Mouse (Mus musculus): ENCODE results near the gene Slc35e3. TPM values are rescaled to one million over a fixed set of nuclear protein-coding genes. Genes with fewer than 3 reads are reported as not detected.

Slc35e3 gene
- polyA plus RNA-seq, 2 experiments = 1.3 to 1.7 TPM

DNA sequence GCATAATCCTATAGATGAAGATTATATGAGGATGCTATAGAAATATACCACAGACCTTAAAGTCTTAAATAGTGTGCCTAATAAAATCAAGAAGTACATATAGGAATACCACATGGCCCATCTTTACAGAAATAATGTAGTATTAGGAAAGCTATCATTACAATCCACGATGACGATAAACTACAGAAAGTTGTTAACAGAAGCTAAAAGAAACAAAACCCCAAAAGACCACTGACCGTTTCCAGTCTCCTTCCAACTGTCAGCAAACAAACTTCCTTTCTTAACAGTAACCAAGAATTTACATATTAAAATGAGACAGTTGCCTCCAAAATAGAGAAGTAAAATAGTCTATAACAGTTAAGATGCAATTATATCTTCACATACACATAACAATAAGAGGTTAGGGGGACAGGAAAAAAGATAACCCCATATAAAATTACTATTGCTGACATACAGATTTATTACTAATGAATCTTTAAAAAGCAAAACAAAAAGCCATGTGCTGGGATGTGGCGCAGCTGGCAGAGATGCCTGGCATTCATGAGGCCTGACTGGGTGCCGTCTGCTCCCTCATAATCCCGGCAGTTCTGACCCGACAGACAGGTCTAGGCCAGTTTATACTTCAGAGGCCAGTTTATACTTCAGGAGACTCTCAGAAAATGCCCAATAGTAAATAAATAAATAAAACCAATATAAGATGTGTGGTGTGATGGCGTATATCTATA, 33.6 kb upstream of the Slc35e3 start:
- no peak overlapping the region for H3K27ac ChIP-seq
- no peaks in the 10 kb centered on the region for H3K9me3 ChIP-seq (ENCODE audit: control insufficient read depth, low read length)
- no peak overlapping the region for H3K9ac ChIP-seq (replicated peaks)
- ATAC-seq (ENCODE audit: insufficient read depth) (no peak), DNase-seq (ENCODE audit: low read depth in 3 of 3, low spot score in 3 of 3) (no peak)
- H3K4me1 ChIP-seq (replicated peaks; ENCODE audit: control insufficient read depth in 2 of 2, insufficient read depth in 2 of 2, low read length in 1 of 2) = no peaks in the 10 kb centered on the region
- H3K36me3 ChIP-seq (replicated peaks; ENCODE audit: control insufficient read depth, insufficient read depth, low read depth) = peaks cover 63% of the 10 kb centered on the region
- no peak overlapping the region for H3K4me3 ChIP-seq (ENCODE audit: insufficient read depth in 1 of 2, low read depth in 2 of 2, low read length in 2 of 2)
- no peaks in the 10 kb centered on the region for H3K27me3 ChIP-seq (ENCODE audit: control insufficient read depth, insufficient read depth, low read length)
- WGBS (ENCODE audit: insufficient replicate concordance) = 85% methylated on average over 8 of the region's 8 CpGs
- no peak overlapping the region for H3K4me2 ChIP-seq (ENCODE audit: low read depth)
- TF ChIP-seq EP300 (IDR thresholded peaks at IDR 0.05; ENCODE audit: low read depth) (no peak), CTCF (IDR thresholded peaks at IDR 0.05; ENCODE audit: low read depth) (no peak)

DNA sequence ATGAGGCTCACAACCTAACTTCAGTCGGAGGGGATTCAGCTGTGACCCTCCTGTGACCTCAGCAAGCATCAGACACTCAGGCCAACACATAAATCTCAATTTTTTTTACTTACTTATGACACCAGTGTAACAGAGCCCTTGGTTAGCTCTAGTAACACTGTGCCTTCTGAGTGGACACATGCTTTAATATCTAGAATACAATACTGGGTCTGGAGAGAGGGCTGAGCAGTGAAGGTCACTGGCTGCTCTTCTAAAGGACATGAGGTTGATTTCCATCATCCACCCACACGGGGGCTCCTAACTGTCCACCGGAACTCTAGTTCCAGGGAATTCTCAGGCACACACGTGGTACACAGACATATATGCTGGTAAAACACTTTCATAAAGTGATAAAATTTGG, 32.8 kb upstream of the Slc35e3 start:
- 83% methylated on average over 4 of the region's 4 CpGs for WGBS (ENCODE audit: insufficient replicate concordance)
- TF ChIP-seq CTCF (IDR thresholded peaks at IDR 0.05; ENCODE audit: low read depth) (no peak), EP300 (IDR thresholded peaks at IDR 0.05; ENCODE audit: low read depth) (no peak)

DNA sequence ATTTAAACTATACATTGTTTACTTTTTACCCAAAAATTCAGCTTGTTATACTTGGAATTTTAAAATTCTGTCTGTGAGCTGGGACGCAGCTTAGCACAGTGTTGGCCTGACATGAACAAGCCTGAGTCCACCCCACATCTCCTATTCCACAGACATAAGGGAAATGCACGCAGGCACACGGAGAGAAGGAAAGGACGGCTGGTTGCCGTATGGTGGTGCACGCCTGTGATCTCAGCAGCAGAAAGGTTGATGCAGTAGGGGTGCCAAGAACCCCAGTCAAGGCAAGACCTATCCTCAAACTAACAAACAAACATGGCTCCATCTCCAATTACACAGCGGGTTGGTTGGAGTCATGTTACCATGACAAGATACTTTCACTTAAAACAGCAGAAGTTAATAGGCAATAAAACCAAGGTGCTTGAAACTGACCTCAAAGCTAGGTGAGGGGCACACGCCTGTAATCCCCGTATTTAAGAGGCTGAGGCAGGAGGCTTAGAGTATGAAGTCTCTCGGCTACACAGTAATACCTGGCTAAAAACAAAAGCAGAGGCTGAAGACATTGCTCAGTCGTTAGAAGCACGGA, 32.3 kb upstream of the Slc35e3 start:
- Histone ChIP-seq H3K4me3 (ENCODE audit: insufficient read depth in 1 of 2, low read depth in 2 of 2, low read length in 2 of 2) (no peak overlapping the region), H3K9ac (replicated peaks) (no peak overlapping the region), H3K4me2 (ENCODE audit: low read depth) (no peak overlapping the region), H3K27ac (no peak overlapping the region), H3K27me3 (ENCODE audit: control insufficient read depth, insufficient read depth, low read length) (no peaks in the 10 kb centered on the region), H3K4me1 (replicated peaks; ENCODE audit: control insufficient read depth in 2 of 2, insufficient read depth in 2 of 2, low read length in 1 of 2) (no peaks in the 10 kb centered on the region), H3K36me3 (replicated peaks; ENCODE audit: control insufficient read depth, insufficient read depth, low read depth) (peaks cover 65% of the 10 kb centered on the region), H3K9me3 (ENCODE audit: control insufficient read depth, low read length) (no peaks in the 10 kb centered on the region)
- WGBS (ENCODE audit: insufficient replicate concordance) = 84% methylated on average over 12 of the region's 12 CpGs
- no peak for TF ChIP-seq CTCF (IDR thresholded peaks at IDR 0.05; ENCODE audit: low read depth)
- no peak for TF ChIP-seq EP300 (IDR thresholded peaks at IDR 0.05; ENCODE audit: low read depth)
- ATAC-seq (ENCODE audit: insufficient read depth) (no peak), DNase-seq (ENCODE audit: low read depth in 3 of 3, low spot score in 3 of 3) (no peak)

More for the DNA sequence above, 32.8 kb upstream of the Slc35e3 start:
- no peaks in the 10 kb centered on the region for H3K4me1 ChIP-seq (replicated peaks; ENCODE audit: control insufficient read depth in 2 of 2, insufficient read depth in 2 of 2, low read length in 1 of 2)
- peaks cover 64% of the 10 kb centered on the region for H3K36me3 ChIP-seq (replicated peaks; ENCODE audit: control insufficient read depth, insufficient read depth, low read depth)
- no peak overlapping the region for H3K4me2 ChIP-seq (ENCODE audit: low read depth)
- H3K4me3 ChIP-seq (ENCODE audit: insufficient read depth in 1 of 2, low read depth in 2 of 2, low read length in 2 of 2) = no peak overlapping the region
- no peak overlapping the region for H3K9ac ChIP-seq (replicated peaks)
- H3K9me3 ChIP-seq (ENCODE audit: control insufficient read depth, low read length) = no peaks in the 10 kb centered on the region
- DNase-seq (ENCODE audit: low read depth in 3 of 3, low spot score in 3 of 3) = no peak
- H3K27me3 ChIP-seq (ENCODE audit: control insufficient read depth, insufficient read depth, low read length) = no peaks in the 10 kb centered on the region
- no peak for ATAC-seq (ENCODE audit: insufficient read depth)
- H3K27ac ChIP-seq = no peak overlapping the region

DNA sequence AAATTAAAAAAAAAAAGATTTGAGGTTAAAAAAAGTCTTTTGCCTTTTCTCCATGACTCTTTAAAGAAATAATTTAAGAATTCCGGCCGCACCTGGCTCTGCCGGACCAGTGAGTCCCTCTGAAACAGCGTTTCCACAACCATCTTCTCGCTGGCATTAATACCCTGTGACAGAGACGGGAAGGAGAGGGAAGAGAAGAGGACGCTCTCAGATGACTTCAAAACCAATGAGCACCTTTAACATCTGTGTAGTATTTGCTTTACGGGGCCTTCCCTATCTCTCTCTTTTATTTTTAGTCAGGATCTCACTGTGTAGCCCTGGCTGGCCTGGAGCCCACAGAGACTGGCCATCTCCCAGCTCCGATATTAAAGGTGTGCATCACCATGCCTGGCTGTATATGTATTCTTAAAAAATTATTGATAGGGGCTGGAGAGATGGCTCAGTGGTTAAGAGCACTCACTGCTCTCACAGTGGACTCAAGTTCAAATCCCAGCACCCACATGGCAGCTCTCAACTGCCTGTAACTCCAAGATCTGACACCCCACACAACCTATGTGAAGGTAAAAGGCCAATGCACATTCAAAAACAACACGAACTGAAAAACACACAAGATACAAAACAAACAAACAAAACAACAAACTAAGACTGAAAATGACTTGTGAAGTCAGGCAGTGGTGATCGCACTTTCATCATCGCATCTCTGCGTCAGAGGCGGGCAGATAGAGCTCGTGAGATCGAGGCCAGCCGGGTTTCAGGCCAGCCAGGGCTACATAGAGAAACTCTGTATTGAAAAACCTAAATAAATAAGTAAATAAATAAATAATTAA, 31.5 kb upstream of the Slc35e3 start:
- Histone ChIP-seq H3K36me3 (replicated peaks; ENCODE audit: control insufficient read depth, insufficient read depth, low read depth) (peaks cover 67% of the 10 kb centered on the region), H3K4me3 (ENCODE audit: insufficient read depth in 1 of 2, low read depth in 2 of 2, low read length in 2 of 2) (no peak overlapping the region), H3K27me3 (ENCODE audit: control insufficient read depth, insufficient read depth, low read length) (no peaks in the 10 kb centered on the region), H3K9me3 (ENCODE audit: control insufficient read depth, low read length) (no peaks in the 10 kb centered on the region), H3K9ac (replicated peaks) (no peak overlapping the region), H3K4me1 (replicated peaks; ENCODE audit: control insufficient read depth in 2 of 2, insufficient read depth in 2 of 2, low read length in 1 of 2) (no peaks in the 10 kb centered on the region), H3K4me2 (ENCODE audit: low read depth) (no peak overlapping the region), H3K27ac (no peak overlapping the region)
- TF ChIP-seq CTCF (IDR thresholded peaks at IDR 0.05; ENCODE audit: low read depth) (no peak), EP300 (IDR thresholded peaks at IDR 0.05; ENCODE audit: low read depth) (no peak)
- WGBS (ENCODE audit: insufficient replicate concordance) = 90% methylated on average over 17 of the region's 17 CpGs
- ATAC-seq (ENCODE audit: insufficient read depth) (no peak), DNase-seq (ENCODE audit: low read depth in 3 of 3, low spot score in 3 of 3) (no peak)

DNA sequence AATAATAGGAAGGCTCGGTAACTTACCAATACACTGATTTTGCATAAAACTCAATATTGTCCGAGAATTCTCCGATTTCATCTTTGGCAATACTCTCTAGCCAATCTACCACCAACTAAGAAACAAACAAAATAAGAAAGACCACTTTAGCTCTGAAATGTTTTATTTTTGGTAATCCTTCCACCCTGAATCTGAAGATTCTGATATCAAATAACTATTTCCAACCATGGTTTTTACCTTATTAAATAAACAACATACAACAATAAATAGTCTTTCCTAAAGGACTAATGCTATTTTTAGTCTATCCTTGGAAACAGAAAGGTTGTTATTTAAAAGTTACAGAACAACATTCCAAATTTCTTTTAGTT, 30.9 kb upstream of the Slc35e3 start:
- Histone ChIP-seq H3K9me3 (ENCODE audit: control insufficient read depth, low read length) (no peaks in the 10 kb centered on the region), H3K4me1 (replicated peaks; ENCODE audit: control insufficient read depth in 2 of 2, insufficient read depth in 2 of 2, low read length in 1 of 2) (no peaks in the 10 kb centered on the region), H3K27ac (no peak overlapping the region), H3K36me3 (replicated peaks; ENCODE audit: control insufficient read depth, insufficient read depth, low read depth) (peaks cover 71% of the 10 kb centered on the region), H3K4me3 (ENCODE audit: insufficient read depth in 1 of 2, low read depth in 2 of 2, low read length in 2 of 2) (no peak overlapping the region), H3K27me3 (ENCODE audit: control insufficient read depth, insufficient read depth, low read length) (no peaks in the 10 kb centered on the region), H3K9ac (replicated peaks) (no peak overlapping the region), H3K4me2 (ENCODE audit: low read depth) (no peak overlapping the region)
- ATAC-seq (ENCODE audit: insufficient read depth) = no peak
- DNase-seq (ENCODE audit: low read depth in 3 of 3, low spot score in 3 of 3) = no peak
- no peak for TF ChIP-seq EP300 (IDR thresholded peaks at IDR 0.05; ENCODE audit: low read depth)
- TF ChIP-seq CTCF (IDR thresholded peaks at IDR 0.05; ENCODE audit: low read depth) = no peak
- 80% methylated on average over 3 of the region's 3 CpGs for WGBS (ENCODE audit: insufficient replicate concordance)
